8 mouse cellular contexts compared by ENCODE assay signal in the genomic region with DNA sequence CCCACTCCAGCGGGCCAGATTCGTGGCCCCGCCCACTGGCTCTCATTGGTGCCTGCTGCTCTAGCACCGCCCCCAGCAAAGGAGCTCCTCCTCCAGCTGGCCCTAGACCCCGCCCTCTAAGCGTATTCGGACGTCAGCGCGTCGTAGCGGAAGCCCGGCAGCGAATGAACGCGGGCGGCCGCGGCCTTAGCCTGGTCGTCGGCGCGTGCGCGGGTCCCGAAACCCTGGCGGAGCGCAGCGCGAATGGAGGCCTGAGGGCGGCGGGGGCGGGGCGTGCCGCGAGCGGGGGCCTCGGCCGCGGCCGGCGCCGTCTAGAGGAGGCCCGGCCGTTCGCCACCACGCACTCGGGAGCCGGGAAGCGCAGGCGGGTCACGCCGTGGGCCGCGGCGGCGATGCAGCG. TPM values are rescaled to one million over a fixed set of nuclear protein-coding genes. Genes with fewer than 3 reads are reported as not detected.
DNase-seq lines count a peak whose midpoint lies in the region; ATAC-seq lines count a peak whose summit lies in the region.

A gene (plus strand): TSS at position 157 of the 400 bp plus-strand sequence.

- no peaks in the 10 kb centered on the region for H3K9me3 ChIP-seq in hindbrain, embryonic 12.5 days (replicated peaks)

- H3K4me2 ChIP-seq in hindbrain, embryonic 12.5 days (replicated peaks), result peak within 1 kb of the TSS; percentile 70

- H3K4me3 ChIP-seq in hindbrain, embryonic 12.5 days, result peak within 1 kb of the TSS; percentile 81

- H3K27me3 ChIP-seq in hindbrain, embryonic 12.5 days, result no peaks in the 10 kb centered on the region

- peak within 1 kb of the TSS; percentile 65 for H3K27ac ChIP-seq in hindbrain, embryonic 12.5 days

- no peaks in the 10 kb centered on the region for H3K36me3 ChIP-seq in hindbrain, embryonic 12.5 days

- peak; percentile 99 for ATAC-seq in hindbrain, embryonic 12.5 days (ENCODE audit: low FRiP score)

- peak; percentile 100 for DNase-seq in NIH3T3 (ENCODE audit: low read depth)
- DNase-seq in cerebellum, postnatal 10 days, result peak; percentile 99
- peak; percentile 96 to 98 for DNase-seq in frontal cortex, postnatal 10 days (ENCODE audit: low spot score in 2 of 2)
- peak; percentile 96 to 98 for DNase-seq in layer of hippocampus, postnatal 14 days (ENCODE audit: low spot score in 2 of 2)
- DNase-seq in lung, postnatal 14 days, result peak; percentile 99
- peak; percentile 97 for DNase-seq in retina, adult 2 months (ENCODE audit: low read depth, low spot score)
- peak; percentile 99 for DNase-seq in thymus, postnatal 36 days

- WGBS in hindbrain, embryonic 12.5 days, result 0% methylated on average over 36 of the region's 58 CpGs

- peak within 1 kb of the TSS; percentile 77 for H3K9ac ChIP-seq in hindbrain, embryonic 12.5 days

- H3K4me1 ChIP-seq in hindbrain, embryonic 12.5 days, result peaks cover 21% of the 10 kb centered on the region

RNA-seq across cellular contexts. Expression of the gene that starts here (rescaled TPM):
- 26.9 and 29.6 TPM in 2 replicates for polyA plus RNA-seq in hindbrain, embryonic 12.5 days (2016; fragmentation: Nextera tagmentation; extraction: Ambion mirVana)
- 10 to 100 TPM in 1 of 2 experiments, 1 to 10 TPM in 1; 9.2 to 11.9 TPM for total RNA-seq in layer of hippocampus, postnatal 14 days (2021)

Comparison
In these comparisons a context has a peak if more than half of its experiments do, and no peak if none do; other contexts are left out.
1. Peak in every context shown above with its lines: DNase-seq, ATAC-seq, H3K4me3 ChIP-seq and H3K27ac ChIP-seq.